10 mouse cellular contexts compared by ENCODE assay signal in genomic region chr11:99105981-99106726, GRCm38 (mm10). TPM values are rescaled to one million over a fixed set of nuclear protein-coding genes. Genes with fewer than 3 reads are reported as not detected.
DNase-seq lines count a peak whose midpoint lies in the region; ATAC-seq and TF ChIP-seq lines count a peak whose summit lies in the region.
"Had no signal": no experiment of that assay in that cellular context is flagged by ENCODE, and none has a peak within 500 bp of the region (broad histone marks: within the 10 kb centered on the region; RNA-seq: fewer than 3 reads in every experiment).

No protein-coding gene starts in this region.

- peaks cover 30% of the 10 kb centered on the region for H3K4me1 ChIP-seq in heart, embryonic 10.5 days
- H3K4me1 ChIP-seq in embryonic facial prominence, embryonic 13.5 days = peaks cover 32% of the 10 kb centered on the region
- H3K4me1 ChIP-seq in kidney, postnatal 0 days (replicated peaks; ENCODE audit: insufficient read depth, low read length) = peaks cover 7% of the 10 kb centered on the region; the same call in 1 of the 2 replicates
- H3K4me1 ChIP-seq in hindbrain, embryonic 16.5 days (ENCODE audit: control insufficient read depth, insufficient read depth, low read depth, low read length) = no peaks in the 10 kb centered on the region
- H3K4me1 ChIP-seq: hindbrain, embryonic 15.5 days had no signal

- no peak overlapping the region for H3K9ac ChIP-seq in embryonic facial prominence, embryonic 13.5 days
- no peak overlapping the region for H3K9ac ChIP-seq in kidney, postnatal 0 days (ENCODE audit: low read depth, low read length)
- H3K9ac ChIP-seq in hindbrain, embryonic 16.5 days (ENCODE audit: low read depth, low read length) = no peak overlapping the region
- H3K9ac ChIP-seq: hindbrain, embryonic 15.5 days; lung, embryonic 15.5 days had no signal

- no peaks in the 10 kb centered on the region for H3K9me3 ChIP-seq in heart, embryonic 10.5 days
- H3K9me3 ChIP-seq in embryonic facial prominence, embryonic 13.5 days = no peaks in the 10 kb centered on the region
- H3K9me3 ChIP-seq in kidney, postnatal 0 days (replicated peaks; ENCODE audit: low read length) = no peaks in the 10 kb centered on the region
- no peaks in the 10 kb centered on the region for H3K9me3 ChIP-seq in hindbrain, embryonic 16.5 days (ENCODE audit: control insufficient read depth, low read length)
- H3K9me3 ChIP-seq: hindbrain, embryonic 15.5 days; lung, embryonic 15.5 days had no signal

- TF ChIP-seq CTCF in kidney, postnatal 0 days (IDR thresholded peaks at IDR 0.05; ENCODE audit: low read depth) = no peak

- H3K4me2 ChIP-seq in embryonic facial prominence, embryonic 13.5 days = no peak overlapping the region
- no peak overlapping the region for H3K4me2 ChIP-seq in kidney, postnatal 0 days (ENCODE audit: low read length)
- no peak overlapping the region for H3K4me2 ChIP-seq in hindbrain, embryonic 16.5 days (ENCODE audit: low read length)
- H3K4me2 ChIP-seq: hindbrain, embryonic 15.5 days; lung, embryonic 15.5 days had no signal

- H3K27ac ChIP-seq in heart, embryonic 10.5 days = peak overlapping the region; percentile 65
- peak overlapping the region; percentile 55 for H3K27ac ChIP-seq in embryonic facial prominence, embryonic 13.5 days
- H3K27ac ChIP-seq in kidney, postnatal 0 days = peak overlapping the region; percentile 14; the same call in 1 of the 2 replicates
- no peak overlapping the region for H3K27ac ChIP-seq in hindbrain, embryonic 16.5 days (ENCODE audit: low read depth, low read length)
- H3K27ac ChIP-seq: hindbrain, embryonic 15.5 days; lung, embryonic 15.5 days had no signal

- ATAC-seq in embryonic facial prominence, embryonic 13.5 days (ENCODE audit: insufficient number of reproducible peaks, insufficient read depth, low FRiP score, low TSS enrichment, low read depth) = no peak; the same call in 1 of the 2 replicates
- peak; percentile 70 for ATAC-seq in kidney, postnatal 0 days (replicated peaks; ENCODE audit: low FRiP score, low read depth)
- ATAC-seq in megakaryocyte-erythroid progenitor cell, adult 5-6 weeks (replicated peaks; ENCODE audit: low FRiP score, low TSS enrichment, poor library complexity, severe bottlenecking) = 0 out of 2 replicates have a peak, but pooled peaks have one; percentile 6
- ATAC-seq in hindbrain, embryonic 16.5 days = no peak

- no peak overlapping the region for H3K4me3 ChIP-seq in heart, embryonic 10.5 days
- no peak overlapping the region for H3K4me3 ChIP-seq in embryonic facial prominence, embryonic 13.5 days
- H3K4me3 ChIP-seq in kidney, postnatal 0 days (replicated peaks; ENCODE audit: low read depth, low read length) = no peak overlapping the region
- no peak overlapping the region for H3K4me3 ChIP-seq in hindbrain, embryonic 16.5 days (ENCODE audit: low read length)
- H3K4me3 ChIP-seq: hindbrain, embryonic 15.5 days; lung, embryonic 15.5 days had no signal

- 67% methylated on average over 12 of the region's 12 CpGs for WGBS in heart, embryonic 10.5 days
- WGBS in embryonic facial prominence, embryonic 13.5 days = 39% methylated on average over 12 of the region's 12 CpGs
- 31% methylated on average over 12 of the region's 12 CpGs for WGBS in kidney, postnatal 0 days
- WGBS in hindbrain, embryonic 16.5 days = 70% methylated on average over 12 of the region's 12 CpGs

- no peak for DNase-seq in heart, embryonic 10.5 days (ENCODE audit: low spot score)
- DNase-seq in heart, adult 9 months (ENCODE audit: low spot score in 2 of 2) = no peak
- DNase-seq in kidney, postnatal 0 days (ENCODE audit: low spot score) = peak; percentile 38
- no peak for DNase-seq in spleen, postnatal 4 days (ENCODE audit: low spot score in 2 of 2)
- DNase-seq in cerebellum, postnatal 4 days (ENCODE audit: low spot score in 2 of 2) = no peak

- H3K36me3 ChIP-seq in heart, embryonic 10.5 days = no peaks in the 10 kb centered on the region
- no peaks in the 10 kb centered on the region for H3K36me3 ChIP-seq in embryonic facial prominence, embryonic 13.5 days
- no peaks in the 10 kb centered on the region for H3K36me3 ChIP-seq in kidney, postnatal 0 days (ENCODE audit: insufficient read depth, low read length)
- no peaks in the 10 kb centered on the region for H3K36me3 ChIP-seq in hindbrain, embryonic 16.5 days (ENCODE audit: control insufficient read depth, insufficient read depth, low read length)
- H3K36me3 ChIP-seq: hindbrain, embryonic 15.5 days; lung, embryonic 15.5 days had no signal

- H3K27me3 ChIP-seq in heart, embryonic 10.5 days (ENCODE audit: insufficient read depth, poor library complexity, severe bottlenecking) = no peaks in the 10 kb centered on the region
- H3K27me3 ChIP-seq in embryonic facial prominence, embryonic 13.5 days = no peaks in the 10 kb centered on the region
- no peaks in the 10 kb centered on the region for H3K27me3 ChIP-seq in kidney, postnatal 0 days (ENCODE audit: insufficient read depth, low read length)
- H3K27me3 ChIP-seq in hindbrain, embryonic 16.5 days (replicated peaks; ENCODE audit: control insufficient read depth, insufficient read depth, low read length) = no peaks in the 10 kb centered on the region
- H3K27me3 ChIP-seq: hindbrain, embryonic 15.5 days; lung, embryonic 15.5 days had no signal

RNA-seq across cellular contexts. Expression of gene Tns4, which starts 17.0 kb away (rescaled TPM):
- 0.36 TPM in 2 replicates for polyA plus RNA-seq in heart, embryonic 10.5 days (2016; fragmentation: Nextera tagmentation; extraction: Ambion mirVana)
- polyA plus RNA-seq in embryonic facial prominence, embryonic 13.5 days (2015; fragmentation: Nextera tagmentation; extraction: Ambion mirVana) = 0.53 and 0.73 TPM in 2 replicates
- polyA plus RNA-seq in kidney, postnatal 0 days (2015; fragmentation: Nextera tagmentation; extraction: Ambion mirVana) = 0.13 and 0.16 TPM in 2 replicates
- total RNA-seq in megakaryocyte-erythroid progenitor cell, adult 5-6 weeks (2014; fragmentation: Nextera tagmentation) = not detected in 2 replicates
- not detected in 2 replicates for total RNA-seq in megakaryocyte-erythroid progenitor cell, adult 5-6 weeks (2017)
- 0.16 TPM in 2 replicates for polyA plus RNA-seq in hindbrain, embryonic 16.5 days (2015; fragmentation: Nextera tagmentation; extraction: Ambion mirVana)

RNA-seq across cellular contexts. Expression of gene Ccr7, which starts 48.7 kb away (rescaled TPM):
- 0.25 and 0.78 TPM in 2 replicates for polyA plus RNA-seq in heart, embryonic 10.5 days (2016; fragmentation: Nextera tagmentation; extraction: Ambion mirVana)
- polyA plus RNA-seq in embryonic facial prominence, embryonic 13.5 days (2015; fragmentation: Nextera tagmentation; extraction: Ambion mirVana) = 0.30 and 0.69 TPM in 2 replicates
- polyA plus RNA-seq in kidney, postnatal 0 days (2015; fragmentation: Nextera tagmentation; extraction: Ambion mirVana) = 0.08 and 0.19 TPM in 2 replicates
- total RNA-seq in megakaryocyte-erythroid progenitor cell, adult 5-6 weeks (2014; fragmentation: Nextera tagmentation) = 0.47 TPM in 1 of 2 replicates, not detected in the other
- not detected in 2 replicates for total RNA-seq in megakaryocyte-erythroid progenitor cell, adult 5-6 weeks (2017)
- polyA plus RNA-seq in hindbrain, embryonic 16.5 days (2015; fragmentation: Nextera tagmentation; extraction: Ambion mirVana) = not detected in 2 replicates

Comparison
In these comparisons a context has a peak if more than half of its experiments do, and no peak if none do; other contexts are left out.
1. ATAC-seq: peak in kidney, postnatal 0 days (single experiment) and megakaryocyte-erythroid progenitor cell, adult 5-6 weeks (single experiment); none in embryonic facial prominence, embryonic 13.5 days (single experiment) and hindbrain, embryonic 16.5 days (single experiment).